Comparison of ENCODE assay signal across 15 mouse cellular contexts in the genomic region with DNA sequence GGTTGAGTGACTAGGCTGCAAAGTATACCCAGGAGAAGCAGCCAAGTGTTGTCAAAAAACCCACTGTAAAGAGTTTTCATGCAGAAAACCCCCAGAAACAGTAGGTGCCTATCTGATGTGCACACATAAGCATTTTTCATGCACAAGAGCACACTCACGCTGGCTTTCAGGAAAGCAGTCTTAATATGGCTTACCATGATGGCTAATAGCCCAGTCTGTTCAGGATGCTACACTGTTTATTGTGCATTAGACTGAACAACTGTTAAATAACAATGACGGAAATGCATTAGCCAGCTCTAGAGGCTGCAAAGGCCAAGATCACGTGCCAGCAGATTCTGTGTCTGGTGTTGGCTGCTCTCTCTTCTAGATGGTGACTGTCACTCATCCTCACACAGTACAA.
"Had no signal": no experiment of that assay in that cellular context is flagged by ENCODE, and none has a peak within 500 bp of the region (broad histone marks: within the 10 kb centered on the region; RNA-seq: fewer than 3 reads in every experiment).

No protein-coding gene starts in this region.

- H3K36me3 ChIP-seq: limb, embryonic 15.5 days; liver, embryonic 12.5 days; midbrain, embryonic 10.5 days; midbrain, embryonic 15.5 days had no signal

- H3K27me3 ChIP-seq: limb, embryonic 15.5 days; liver, embryonic 12.5 days; midbrain, embryonic 15.5 days had no signal

- ATAC-seq: liver, embryonic 12.5 days; midbrain, embryonic 15.5 days had no signal

- H3K9me3 ChIP-seq: limb, embryonic 15.5 days; liver, embryonic 12.5 days; midbrain, embryonic 10.5 days; midbrain, embryonic 15.5 days had no signal

- H3K27ac ChIP-seq: kidney, postnatal 0 days; layer of hippocampus, adult 2 months; limb, embryonic 15.5 days; liver, embryonic 12.5 days; midbrain, embryonic 10.5 days; midbrain, embryonic 15.5 days had no signal

- H3K4me2 ChIP-seq: limb, embryonic 15.5 days; liver, embryonic 12.5 days; lung, embryonic 14.5 days; midbrain, embryonic 15.5 days had no signal

- H3K4me1 ChIP-seq: limb, embryonic 15.5 days; liver, embryonic 12.5 days; midbrain, embryonic 15.5 days had no signal

- DNase-seq: kidney, adult 9 months; kidney, postnatal 4 days; lung, embryonic 14.5 days; lung, postnatal 10 days; lung, postnatal 4 days; right cerebral cortex, postnatal 4 days; spleen, adult 18-20 months; thymus, adult 18-20 months; thymus, postnatal 14 days had no signal

- H3K4me3 ChIP-seq: layer of hippocampus, adult 2 months; limb, embryonic 15.5 days; liver, embryonic 12.5 days; midbrain, embryonic 10.5 days; midbrain, embryonic 15.5 days had no signal

- H3K9ac ChIP-seq: limb, embryonic 15.5 days; liver, embryonic 12.5 days; lung, embryonic 14.5 days; midbrain, embryonic 15.5 days had no signal
